Mouse (Mus musculus) neural tube, embryonic 14.5 days (tissue): ENCODE data around the gene Ppih. TPM values are rescaled to one million over a fixed set of nuclear protein-coding genes. Genes with fewer than 3 reads are reported as not detected.

Experiments
- ATAC-seq: fragments of 200-750 bp; cut with Nextera tagmentation; 2 replicates; pipeline ENCODE4 v1.8.0; 2017; ENCODE audit warnings: low read depth, mild to moderate bottlenecking, moderate TSS enrichment, moderate library complexity
- H3K27ac ChIP-seq: fragments of 300-500 bp; sonication (generic); 2 replicates; pipeline ENCODE4 v1.5.1; 2014; ENCODE audit warnings: low read depth, mild to moderate bottlenecking, control low read depth, low read length, moderate library complexity, mixed read lengths
- H3K27me3 ChIP-seq: fragments of 300-500 bp; sonication (generic); 2 replicates; pipeline ENCODE4 v1.6.1; 2014; ENCODE audit warnings: low read length; ENCODE audit not compliant: control insufficient read depth, insufficient read depth
- H3K36me3 ChIP-seq: fragments of 300-500 bp; sonication (generic); 2 replicates; pipeline ENCODE4 v1.6.1; 2014; ENCODE audit warnings: low read length, mixed read lengths; ENCODE audit not compliant: control insufficient read depth, insufficient read depth
- H3K4me1 ChIP-seq: fragments of 300-500 bp; sonication (generic); 2 replicates; pipeline ENCODE4 v1.6.1; 2014; ENCODE audit warnings: low read length; ENCODE audit not compliant: control insufficient read depth, insufficient read depth
- H3K4me2 ChIP-seq: fragments of 300-500 bp; sonication (generic); 2 replicates; pipeline ENCODE4 v1.6.1; 2014; ENCODE audit warnings: mild to moderate bottlenecking, low read depth, low read length, control low read depth
- H3K4me3 ChIP-seq: fragments of 300-500 bp; sonication (generic); 2 replicates; pipeline ENCODE4 v1.5.1; 2014; ENCODE audit warnings: low read depth, low read length, control low read depth, mixed read lengths
- H3K9ac ChIP-seq: fragments of 300-500 bp; sonication (generic); replicated peaks from 2 replicates; pipeline ENCODE4 v1.6.1; 2014; ENCODE audit warnings: low read depth, mild to moderate bottlenecking, control low read depth, low read length, mixed read lengths
- H3K9me3 ChIP-seq: fragments of 300-500 bp; sonication (generic); 2 replicates; pipeline ENCODE4 v1.6.1; 2016; ENCODE audit warnings: low read length; ENCODE audit not compliant: control insufficient read depth
- WGBS: fragments of 180-500 bp; shearing (Covaris S2); extraction: QIAGEN DNeasy Blood & Tissue Kit; methylation state at CpG from one replicate; pipeline ENCODE4 v1.1.7; 2014; 5-methylcytosine and 5-hydroxymethylcytosine counted together
- polyA plus RNA-seq: library from polyadenylated mRNA; unstranded; fragments of >200 nt; fragmentation: Nextera tagmentation; extraction: Ambion mirVana; gene quantifications from 2 replicates; pipeline ENCODE4 v1.2.1, GENCODE M21; 2014

The Ppih gene
- polyA plus RNA-seq, 1 experiment from 2014 or later = 49.7 TPM

DNA sequence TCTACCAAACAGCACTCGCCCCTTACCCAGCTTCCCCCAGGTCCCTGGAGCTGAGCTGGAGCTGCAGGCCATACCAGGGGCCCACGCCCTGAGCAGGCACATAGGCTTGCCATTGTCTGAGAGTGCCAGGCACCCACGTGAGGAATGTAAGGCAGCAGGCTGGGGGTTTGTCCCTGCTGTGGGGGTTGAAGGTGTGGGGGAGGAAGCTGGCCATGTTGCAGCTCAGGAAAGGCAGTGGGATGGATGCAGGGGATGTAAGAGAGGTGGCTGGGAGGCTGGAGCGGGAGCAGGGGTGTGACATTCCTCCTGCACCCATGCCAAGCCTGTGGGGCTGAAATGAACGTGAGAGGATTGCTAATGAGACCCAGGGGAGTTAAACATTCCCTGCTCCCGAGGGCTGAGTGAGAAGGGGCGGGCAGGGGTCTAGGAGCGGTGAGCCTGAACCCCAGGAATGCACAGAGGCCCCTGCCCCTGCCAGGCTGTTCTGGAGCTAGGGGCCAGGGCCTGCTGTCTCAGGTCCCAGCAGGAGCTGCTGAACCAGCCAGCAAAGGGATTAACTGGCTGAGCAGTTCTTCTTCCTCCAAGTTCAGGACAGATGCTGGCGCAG, 66.2 kb downstream of the Ppih start:
- Histone ChIP-seq H3K4me3 (no peak overlapping the region), H3K4me1 (peaks cover 6% of the 10 kb centered on the region), H3K9me3 (no peaks in the 10 kb centered on the region), H3K27me3 (no peaks in the 10 kb centered on the region), H3K4me2 (no peak overlapping the region), H3K9ac (no peak overlapping the region), H3K27ac (peak overlapping the region; percentile 45), H3K36me3 (no peaks in the 10 kb centered on the region)
- WGBS = 24% methylated on average over 9 of the region's 9 CpGs
- peak; percentile 65 for ATAC-seq

DNA sequence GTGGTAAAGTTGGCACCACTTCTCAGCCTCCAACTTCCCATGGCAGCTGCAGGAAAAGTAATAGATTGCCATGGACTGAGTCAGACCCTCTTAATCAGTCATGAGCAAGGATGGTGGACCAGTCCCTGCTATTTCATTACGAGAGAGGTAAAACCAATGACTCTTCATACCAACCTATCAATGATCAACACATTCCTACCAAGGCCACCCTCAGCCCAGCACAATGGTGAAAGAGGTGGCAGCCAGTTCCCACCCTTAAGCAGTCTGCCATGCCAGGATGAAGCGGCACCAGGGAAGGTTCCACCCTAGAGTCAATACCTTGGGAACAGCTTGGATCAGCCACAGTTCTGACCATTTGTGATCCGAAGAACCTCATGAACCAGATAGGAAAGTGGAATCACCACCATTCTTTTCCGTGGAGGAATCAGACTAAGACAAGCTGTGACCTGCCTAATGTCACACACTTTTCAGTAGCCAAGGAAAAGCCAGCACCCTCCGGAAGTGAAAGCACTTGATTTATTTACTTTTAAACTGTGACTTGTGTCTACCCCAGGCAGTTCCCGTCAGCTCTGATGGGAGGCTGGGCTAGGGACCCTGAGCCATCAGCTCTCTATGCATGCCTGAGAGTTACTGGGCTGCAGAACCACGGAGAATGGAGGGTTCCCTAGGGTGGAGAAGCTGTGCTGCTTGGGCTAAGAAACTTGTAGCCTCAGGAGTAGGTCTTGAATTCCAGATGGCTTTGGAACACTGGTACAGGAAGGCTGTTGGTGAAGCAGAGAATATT, 68.1 kb downstream of the Ppih start:
- no peak overlapping the region for H3K4me3 ChIP-seq
- H3K4me2 ChIP-seq = no peak overlapping the region

More for the DNA sequence above, 68.1 kb downstream of the Ppih start:
- H3K27me3 ChIP-seq = no peaks in the 10 kb centered on the region
- H3K36me3 ChIP-seq = no peaks in the 10 kb centered on the region; the same call in 1 of the 2 replicates
- no peaks in the 10 kb centered on the region for H3K9me3 ChIP-seq
- H3K4me1 ChIP-seq = peaks cover 9% of the 10 kb centered on the region
- WGBS = 63% methylated on average over 7 of the region's 7 CpGs
- H3K9ac ChIP-seq = no peak overlapping the region
- H3K27ac ChIP-seq = no peak overlapping the region
- no peak for ATAC-seq

Other genes starting within 250 kb of the Ppih start
- 61.8 and 83.3 TPM in 2 replicates for gene Slc2a1, start 211.8 kb downstream of the Ppih start, polyA plus RNA-seq
- 6.1 TPM in 2 replicates for gene Zfp691, start 146.4 kb downstream of the Ppih start, polyA plus RNA-seq
- 1.1 and 1.2 TPM in 2 replicates for gene Ermap, start 130.5 kb downstream of the Ppih start, polyA plus RNA-seq
- 230 and 254 TPM in 2 replicates for gene Svbp, start 125.2 kb downstream of the Ppih start, polyA plus RNA-seq
- gene Tmem269, start 102.3 kb downstream of the Ppih start, polyA plus RNA-seq = 0.78 TPM in 1 of 2 replicates, not detected in the other
- gene AU022252, start 87.8 kb downstream of the Ppih start, polyA plus RNA-seq = 19.2 and 30.1 TPM in 2 replicates
- 9.1 and 15.3 TPM in 2 replicates for gene P3h1, start 87.6 kb downstream of the Ppih start, polyA plus RNA-seq
- gene Cldn19, start 65.1 kb downstream of the Ppih start, polyA plus RNA-seq = 0.75 and 0.79 TPM in 2 replicates
- gene Ybx1, start 25.9 kb downstream of the Ppih start, polyA plus RNA-seq = 976 and 994 TPM in 2 replicates
- 24.9 and 26.6 TPM in 2 replicates for gene Ccdc30, start 95.0 kb upstream of the Ppih start, polyA plus RNA-seq
- 22.4 and 27.6 TPM in 2 replicates for gene Ppcs, start 101.9 kb upstream of the Ppih start, polyA plus RNA-seq
- 0.32 TPM in 1 of 2 replicates, not detected in the other for gene Zmynd12, start 102.3 kb upstream of the Ppih start, polyA plus RNA-seq
- 33.4 and 37.7 TPM in 2 replicates for gene Rimkla, start 172.1 kb upstream of the Ppih start, polyA plus RNA-seq
- 30.7 and 37.3 TPM in 2 replicates for gene Foxj3, start 216.5 kb upstream of the Ppih start, polyA plus RNA-seq
- gene Frg2f1, start 219.0 kb upstream of the Ppih start, polyA plus RNA-seq = 10.4 and 11.1 TPM in 2 replicates